Comparison of ENCODE assay signal across 9 mouse cellular contexts in genomic region chr8:66495726-66496125, GRCm38 (mm10). TPM values are rescaled to one million over a fixed set of nuclear protein-coding genes. Genes with fewer than 3 reads are reported as not detected.
DNase-seq lines count a peak whose midpoint lies in the region; ATAC-seq and TF ChIP-seq lines count a peak whose summit lies in the region.
"Had no signal": no experiment of that assay in that cellular context is flagged by ENCODE, and none has a peak within 500 bp of the region (broad histone marks: within the 10 kb centered on the region; RNA-seq: fewer than 3 reads in every experiment).

No protein-coding gene starts in this region.

- no peaks in the 10 kb centered on the region for H3K36me3 ChIP-seq in hindbrain, postnatal 0 days (ENCODE audit: insufficient read depth, low read length)
- H3K36me3 ChIP-seq: liver, embryonic 15.5 days had no signal

- no peak overlapping the region for H3K9ac ChIP-seq in hindbrain, postnatal 0 days (replicated peaks; ENCODE audit: low read length)
- H3K9ac ChIP-seq: liver, embryonic 15.5 days had no signal

- H3K27me3 ChIP-seq in cerebellum, adult 2 months (ENCODE audit: control insufficient read depth, insufficient read depth, low read length) = no peaks in the 10 kb centered on the region
- H3K27me3 ChIP-seq in hindbrain, postnatal 0 days (ENCODE audit: insufficient read depth, low read length) = no peaks in the 10 kb centered on the region
- H3K27me3 ChIP-seq: liver, embryonic 15.5 days had no signal

- peak; percentile 95 for ATAC-seq in frontal cortex, adult (ENCODE audit: low TSS enrichment)
- peak; percentile 85 for ATAC-seq in hindbrain, postnatal 0 days
- peak; percentile 90 for ATAC-seq in megakaryocyte, adult 5-6 weeks (ENCODE audit: poor library complexity, severe bottlenecking)

- H3K27ac ChIP-seq in cerebellum, adult 2 months (ENCODE audit: insufficient read depth, low read length) = no peak overlapping the region
- H3K27ac ChIP-seq in hindbrain, postnatal 0 days = no peak overlapping the region
- H3K27ac ChIP-seq: liver, embryonic 15.5 days had no signal

- H3K9me3 ChIP-seq in hindbrain, postnatal 0 days (ENCODE audit: low read length) = no peaks in the 10 kb centered on the region
- H3K9me3 ChIP-seq: liver, embryonic 15.5 days had no signal

- no peaks in the 10 kb centered on the region for H3K4me1 ChIP-seq in cerebellum, adult 2 months (ENCODE audit: control insufficient read depth, insufficient read depth, low read length)
- no peaks in the 10 kb centered on the region for H3K4me1 ChIP-seq in hindbrain, postnatal 0 days (ENCODE audit: insufficient read depth, low read length)
- H3K4me1 ChIP-seq: liver, embryonic 15.5 days had no signal

- H3K4me2 ChIP-seq in hindbrain, postnatal 0 days (ENCODE audit: low read depth, low read length) = no peak overlapping the region
- H3K4me2 ChIP-seq: liver, embryonic 15.5 days had no signal

- DNase-seq in NIH3T3 (ENCODE audit: low read depth) = peak; percentile 82
- DNase-seq in cerebellum, adult 2 months = peak; percentile 51 to 65
- peak; percentile 82 for DNase-seq in hindbrain, postnatal 0 days (ENCODE audit: low spot score)
- DNase-seq in layer of hippocampus, postnatal 36 days = peak; percentile 69 to 78
- DNase-seq in retina, postnatal 7 days (ENCODE audit: low read depth, low spot score) = peak; percentile 43
- DNase-seq in urinary bladder, adult 18-20 months (ENCODE audit: low spot score in 2 of 2) = peak; percentile 31 to 60

- no peak overlapping the region for H3K4me3 ChIP-seq in cerebellum, adult 2 months (replicated peaks; ENCODE audit: insufficient read depth, low read depth, low read length)
- H3K4me3 ChIP-seq in hindbrain, postnatal 0 days (ENCODE audit: low read length) = no peak overlapping the region
- H3K4me3 ChIP-seq: liver, embryonic 15.5 days had no signal

- no peak for TF ChIP-seq POLR2A in cerebellum, adult 2 months (IDR thresholded peaks at IDR 0.05; ENCODE audit: borderline replicate concordance, insufficient read depth, low read length)

- 5% methylated on average over 8 of the region's 8 CpGs for WGBS in cerebellum, adult 2 months
- WGBS in hindbrain, postnatal 0 days = 7% methylated on average over 8 of the region's 8 CpGs

- TF ChIP-seq CTCF in cerebellum, adult 2 months (IDR thresholded peaks at IDR 0.05; ENCODE audit: borderline replicate concordance, insufficient read depth, low read depth, low read length) = peak; percentile 65; the same call in 1 of the 2 replicates
- TF ChIP-seq CTCF in hindbrain, postnatal 0 days (IDR thresholded peaks at IDR 0.05; ENCODE audit: low read depth) = peak; percentile 90

RNA-seq across cellular contexts. Expression of gene Tma16, which starts 9.4 kb away (rescaled TPM):
- 7.6 and 7.9 TPM in 2 replicates for polyA plus RNA-seq in cerebellum, adult 2 months (2012; rRNA removed)
- 7.2 and 9.5 TPM in 2 replicates for total RNA-seq in hindbrain, postnatal 0 days (2014; rRNA removed)
- 12.2 and 14.2 TPM in 2 replicates for polyA plus RNA-seq in hindbrain, postnatal 0 days (2015; fragmentation: Nextera tagmentation; extraction: Ambion mirVana)
- total RNA-seq in layer of hippocampus, postnatal 36 days (2021) = 10 to 100 TPM; 10.2 to 10.8 TPM
- total RNA-seq in megakaryocyte, adult 5-6 weeks (2015) = 4.0 and 4.2 TPM in 2 replicates
- 7.9 and 8.7 TPM in 2 replicates for total RNA-seq in megakaryocyte, adult 5-6 weeks (2017)

RNA-seq across cellular contexts. Expression of gene Tktl2, which starts 15.8 kb away (rescaled TPM):
- polyA plus RNA-seq in cerebellum, adult 2 months (2012; rRNA removed) = 0.02 and 0.03 TPM in 2 replicates
- 0.16 and 0.43 TPM in 2 replicates for total RNA-seq in hindbrain, postnatal 0 days (2014; rRNA removed)
- 0.05 and 0.08 TPM in 2 replicates for polyA plus RNA-seq in hindbrain, postnatal 0 days (2015; fragmentation: Nextera tagmentation; extraction: Ambion mirVana)
- under 1 TPM; 0.07 to 0.13 TPM for total RNA-seq in layer of hippocampus, postnatal 36 days (2021)
- total RNA-seq in megakaryocyte, adult 5-6 weeks (2015) = 0.04 TPM in 1 of 2 replicates, not detected in the other
- not detected in 2 replicates for total RNA-seq in megakaryocyte, adult 5-6 weeks (2017)
- polyA plus RNA-seq: liver, embryonic 15.5 days had no signal
